22 mouse cellular contexts compared by ENCODE assay signal in the genomic region with DNA sequence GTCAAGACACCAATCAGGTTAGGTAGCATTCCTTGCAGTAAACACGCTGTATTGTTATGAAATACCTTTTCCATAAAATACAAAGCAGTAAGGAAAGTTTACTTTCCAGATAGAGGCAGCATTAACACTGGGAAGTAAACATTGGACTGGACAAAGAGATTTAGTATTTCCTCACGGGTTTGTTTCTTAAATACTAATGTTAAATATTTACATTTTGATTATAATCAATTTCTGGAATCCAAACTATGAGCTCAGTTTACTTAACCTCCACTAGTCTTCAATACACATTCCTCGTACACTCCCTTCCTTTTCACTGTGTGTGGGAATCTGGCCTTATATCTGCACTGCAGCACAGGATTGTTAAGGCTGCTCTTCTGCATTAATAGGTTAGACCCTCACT. TPM values are rescaled to one million over a fixed set of nuclear protein-coding genes. Genes with fewer than 3 reads are reported as not detected.
DNase-seq lines count a peak whose midpoint lies in the region; ATAC-seq and TF ChIP-seq lines count a peak whose summit lies in the region.
"Had no signal": no experiment of that assay in that cellular context is flagged by ENCODE, and none has a peak within 500 bp of the region (broad histone marks: within the 10 kb centered on the region; RNA-seq: fewer than 3 reads in every experiment).

No protein-coding gene starts in this region.

- H3K36me3 ChIP-seq in kidney, embryonic 16.5 days (ENCODE audit: insufficient read depth, low read length) = no peaks in the 10 kb centered on the region
- no peaks in the 10 kb centered on the region for H3K36me3 ChIP-seq in lung, embryonic 16.5 days (ENCODE audit: control insufficient read depth, insufficient read depth, low read length)
- H3K36me3 ChIP-seq in stomach, embryonic 14.5 days (ENCODE audit: control insufficient read depth, insufficient read depth, low read length) = no peaks in the 10 kb centered on the region
- H3K36me3 ChIP-seq in stomach, postnatal 0 days (ENCODE audit: control insufficient read depth, insufficient read depth, low read length) = no peaks in the 10 kb centered on the region
- H3K36me3 ChIP-seq: embryonic facial prominence, embryonic 15.5 days; forebrain, embryonic 10.5 days; heart, embryonic 12.5 days; hindbrain, embryonic 10.5 days had no signal

- H3K4me2 ChIP-seq in kidney, embryonic 16.5 days (replicated peaks; ENCODE audit: low read depth, low read length) = no peak overlapping the region
- no peak overlapping the region for H3K4me2 ChIP-seq in lung, embryonic 16.5 days (ENCODE audit: low read depth, low read length)
- no peak overlapping the region for H3K4me2 ChIP-seq in stomach, embryonic 14.5 days (replicated peaks; ENCODE audit: low read depth, low read length)
- no peak overlapping the region for H3K4me2 ChIP-seq in stomach, postnatal 0 days (replicated peaks; ENCODE audit: low read depth)
- H3K4me2 ChIP-seq: embryonic facial prominence, embryonic 15.5 days; heart, embryonic 12.5 days had no signal

- peaks cover 6% of the 10 kb centered on the region; the same call in 1 of the 2 replicates for H3K4me1 ChIP-seq in kidney, embryonic 16.5 days (ENCODE audit: insufficient read depth, low read length)
- peaks cover 4% of the 10 kb centered on the region; the same call in 1 of the 2 replicates for H3K4me1 ChIP-seq in lung, embryonic 16.5 days (replicated peaks; ENCODE audit: control insufficient read depth, insufficient read depth, low read length)
- no peaks in the 10 kb centered on the region for H3K4me1 ChIP-seq in stomach, embryonic 14.5 days (ENCODE audit: control insufficient read depth, insufficient read depth, low read length)
- 0 out of 2 replicates have a peak, but pooled peaks cover 3% of the 10 kb centered on the region for H3K4me1 ChIP-seq in stomach, postnatal 0 days (replicated peaks; ENCODE audit: control insufficient read depth, insufficient read depth)
- H3K4me1 ChIP-seq: embryonic facial prominence, embryonic 15.5 days; forebrain, embryonic 10.5 days; heart, embryonic 12.5 days; hindbrain, embryonic 10.5 days had no signal

- TF ChIP-seq EP300 in stomach, postnatal 0 days (optimal IDR thresholded peaks at IDR 0.05) = no peak

- H3K4me3 ChIP-seq in kidney, embryonic 16.5 days (ENCODE audit: low read length) = no peak overlapping the region
- no peak overlapping the region for H3K4me3 ChIP-seq in lung, embryonic 16.5 days (ENCODE audit: low read length)
- H3K4me3 ChIP-seq in stomach, embryonic 14.5 days (ENCODE audit: low read depth, low read length) = no peak overlapping the region
- H3K4me3 ChIP-seq in stomach, postnatal 0 days (ENCODE audit: low read depth, low read length) = no peak overlapping the region
- H3K4me3 ChIP-seq: embryonic facial prominence, embryonic 15.5 days; erythroblast, embryonic 14.5 days; forebrain, embryonic 10.5 days; gastrocnemius, adult 2 months; heart, embryonic 12.5 days; hindbrain, embryonic 10.5 days had no signal

- H3K9ac ChIP-seq in kidney, embryonic 16.5 days (replicated peaks; ENCODE audit: low read length) = no peak overlapping the region
- no peak overlapping the region for H3K9ac ChIP-seq in lung, embryonic 16.5 days (ENCODE audit: low read length)
- no peak overlapping the region for H3K9ac ChIP-seq in stomach, embryonic 14.5 days (replicated peaks; ENCODE audit: low read depth, low read length)
- no peak overlapping the region for H3K9ac ChIP-seq in stomach, postnatal 0 days (ENCODE audit: low read length)
- H3K9ac ChIP-seq: embryonic facial prominence, embryonic 15.5 days; heart, embryonic 12.5 days had no signal

- no peak overlapping the region for H3K27ac ChIP-seq in kidney, embryonic 16.5 days (ENCODE audit: low read length)
- H3K27ac ChIP-seq in lung, embryonic 16.5 days (ENCODE audit: low read length) = peak overlapping the region; percentile 12; the same call in 1 of the 2 replicates
- no peak overlapping the region for H3K27ac ChIP-seq in stomach, embryonic 14.5 days (ENCODE audit: low read length)
- H3K27ac ChIP-seq in stomach, postnatal 0 days (replicated peaks) = no peak overlapping the region
- H3K27ac ChIP-seq: embryonic facial prominence, embryonic 15.5 days; forebrain, embryonic 10.5 days; gastrocnemius, adult 2 months; hindbrain, embryonic 10.5 days had no signal

- no peaks in the 10 kb centered on the region for H3K27me3 ChIP-seq in kidney, embryonic 16.5 days (ENCODE audit: insufficient read depth, low read length)
- no peaks in the 10 kb centered on the region for H3K27me3 ChIP-seq in lung, embryonic 16.5 days (ENCODE audit: control insufficient read depth, insufficient read depth, low read depth, low read length)
- no peaks in the 10 kb centered on the region for H3K27me3 ChIP-seq in stomach, embryonic 14.5 days (ENCODE audit: control insufficient read depth, insufficient read depth, low read length)
- no peaks in the 10 kb centered on the region for H3K27me3 ChIP-seq in stomach, postnatal 0 days (ENCODE audit: control insufficient read depth, insufficient read depth, low read length)
- H3K27me3 ChIP-seq: CH12.LX; embryonic facial prominence, embryonic 15.5 days; heart, embryonic 12.5 days; Patski had no signal

- no peaks in the 10 kb centered on the region for H3K9me3 ChIP-seq in kidney, embryonic 16.5 days (ENCODE audit: low read length)
- no peaks in the 10 kb centered on the region for H3K9me3 ChIP-seq in lung, embryonic 16.5 days (ENCODE audit: control insufficient read depth, low read length)
- no peaks in the 10 kb centered on the region for H3K9me3 ChIP-seq in stomach, embryonic 14.5 days (ENCODE audit: control insufficient read depth, low read depth, low read length)
- H3K9me3 ChIP-seq in stomach, postnatal 0 days (ENCODE audit: control insufficient read depth, low read length) = no peaks in the 10 kb centered on the region
- H3K9me3 ChIP-seq: embryonic facial prominence, embryonic 15.5 days; forebrain, embryonic 10.5 days; heart, embryonic 12.5 days; hindbrain, embryonic 10.5 days had no signal

- ATAC-seq in kidney, embryonic 16.5 days (ENCODE audit: low FRiP score, low TSS enrichment) = peak; percentile 80; the same call in 1 of the 2 replicates
- ATAC-seq in lung, embryonic 16.5 days (ENCODE audit: low read depth) = peak; percentile 90
- ATAC-seq in stomach, embryonic 14.5 days (ENCODE audit: insufficient number of reproducible peaks, insufficient read depth, low FRiP score, low read depth) = peak; percentile 86
- ATAC-seq in stomach, postnatal 0 days (ENCODE audit: low FRiP score, low TSS enrichment) = peak; percentile 87
- ATAC-seq: activated CD4-positive, CD25-positive, alpha-beta regulatory T cell, adult 4 months; forebrain, embryonic 14.5 days; Patski had no signal

- 52% methylated on average over 3 of the region's 3 CpGs for WGBS in kidney, embryonic 16.5 days
- 18% methylated on average over 3 of the region's 3 CpGs for WGBS in lung, embryonic 16.5 days
- 20% methylated on average over 3 of the region's 3 CpGs for WGBS in stomach, embryonic 14.5 days
- WGBS in stomach, postnatal 0 days = 20% methylated on average over 3 of the region's 3 CpGs

- no peak for TF ChIP-seq CTCF in stomach, postnatal 0 days (IDR thresholded peaks at IDR 0.05; ENCODE audit: low read depth)

- no peak for DNase-seq in kidney, adult 11 months
- DNase-seq in lung, postnatal 14 days = no peak
- DNase-seq in stomach, postnatal 0 days (ENCODE audit: low spot score) = no peak
- no peak for DNase-seq in c-Kit-positive CD71-positive TER-119-positive erythroid progenitor cells, embryonic 14.5 days (ENCODE audit: low spot score)
- DNase-seq: adrenal gland, postnatal 14 days; cerebellum, adult 8-10 months; cerebellum, postnatal 14 days; embryo, embryonic 11 days; gastrocnemius, adult 2 months; gastrocnemius, postnatal 25 days had no signal

RNA-seq across cellular contexts. Expression of a gene that starts 15.9 kb away (rescaled TPM):
- polyA plus RNA-seq in kidney, embryonic 16.5 days (2015; fragmentation: Nextera tagmentation; extraction: Ambion mirVana) = 8.3 and 8.6 TPM in 2 replicates
- 5.7 and 6.7 TPM in 2 replicates for polyA plus RNA-seq in lung, embryonic 16.5 days (2015; fragmentation: Nextera tagmentation; extraction: Ambion mirVana)
- polyA plus RNA-seq in stomach, embryonic 14.5 days (2014; fragmentation: Nextera tagmentation; extraction: Ambion mirVana) = 7.0 and 7.3 TPM in 2 replicates
- polyA plus RNA-seq in stomach, postnatal 0 days (2015; fragmentation: Nextera tagmentation; extraction: Ambion mirVana) = 6.0 and 7.5 TPM in 2 replicates
- polyA plus RNA-seq: erythroblast, embryonic 14.5 days had no signal

RNA-seq across cellular contexts. Expression of a gene that starts 37.6 kb away (rescaled TPM):
- polyA plus RNA-seq in kidney, embryonic 16.5 days (2015; fragmentation: Nextera tagmentation; extraction: Ambion mirVana) = 12.6 and 13.4 TPM in 2 replicates
- polyA plus RNA-seq in lung, embryonic 16.5 days (2015; fragmentation: Nextera tagmentation; extraction: Ambion mirVana) = 1.4 TPM in 2 replicates
- polyA plus RNA-seq in stomach, embryonic 14.5 days (2014; fragmentation: Nextera tagmentation; extraction: Ambion mirVana) = 0.52 and 0.62 TPM in 2 replicates
- 0.36 and 0.39 TPM in 2 replicates for polyA plus RNA-seq in stomach, postnatal 0 days (2015; fragmentation: Nextera tagmentation; extraction: Ambion mirVana)
- polyA plus RNA-seq: activated CD4-positive, CD25-positive, alpha-beta regulatory T cell, adult 4 months; erythroblast, embryonic 14.5 days; Patski had no signal
